Mouse (Mus musculus): ENCODE data around the gene Osbpl9.

DNA sequence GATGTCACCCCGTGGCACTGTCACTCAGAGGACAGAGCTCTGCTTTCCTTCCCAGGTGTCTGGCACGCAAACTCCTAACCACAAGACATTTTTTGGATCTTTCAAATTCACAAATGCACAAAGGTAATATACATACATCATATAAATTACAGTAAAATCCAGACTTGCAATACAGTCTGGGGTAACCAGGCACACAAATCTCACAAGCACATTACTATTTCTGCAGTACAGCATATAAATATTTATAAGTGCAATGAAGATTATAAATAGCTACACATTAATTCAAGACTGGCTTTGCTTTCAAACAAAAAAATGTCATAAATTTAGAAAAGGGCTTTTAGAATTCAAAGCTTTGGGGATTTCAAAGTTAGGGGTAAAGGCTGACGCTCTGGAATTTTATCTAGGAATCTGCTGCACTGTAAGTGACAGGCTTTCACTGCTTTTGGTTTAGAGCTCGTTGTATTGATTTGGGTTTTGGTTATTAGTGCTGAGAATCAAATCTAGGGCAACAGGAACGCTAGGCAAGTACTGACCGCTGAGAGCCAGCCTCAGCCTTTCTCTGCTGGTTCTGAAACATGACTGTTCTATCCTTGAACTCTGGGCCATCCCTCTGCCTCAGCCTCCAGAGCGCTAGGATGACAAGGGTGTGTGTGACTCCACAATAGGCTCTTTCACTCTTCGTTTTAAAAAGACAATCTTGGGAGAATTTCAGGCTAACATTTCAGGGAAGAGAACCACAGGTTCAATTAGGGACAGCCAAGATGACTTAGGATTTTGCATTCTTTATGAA lies 16.3 kb downstream of the Osbpl9 start:
- no peak for TF ChIP-seq GATA1 (IDR thresholded peaks at IDR 0.05; ENCODE audit: borderline replicate concordance, low read length)
- TF ChIP-seq FLI1 (IDR thresholded peaks at IDR 0.05; ENCODE audit: low read length), result no peak

All from megakaryocyte, embryonic 14.5 days (primary cell).